Mouse (Mus musculus) cerebellum, postnatal 10 days (tissue): ENCODE results near the gene Arhgdib.

ENCODE experiments used
- DNase-seq, 2 experiments: peaks; one replicate each; pipeline ENCODE4 v3.0.0; 2021; ENCODE audit warnings: mixed read lengths in 2 of 2

The Arhgdib gene

GRCm38 (mm10) chr6:136883431-136883915 lies 58.2 kb downstream of the Arhgdib start:
- DNase-seq: peak in 1 of 2 experiments; percentile 9

GRCm38 (mm10) chr6:136881678-136882077 lies 60.0 kb downstream of the Arhgdib start:
- no peak for DNase-seq

GRCm38 (mm10) chr6:136875670-136876069 lies 66.0 kb downstream of the Arhgdib start, which contains the start of gene Mgp:
TSS of gene Mgp (minus strand) at chr6:136875823.
- DNase-seq: peak; percentile 22 to 35

GRCm38 (mm10) chr6:136874599-136874998 lies 67.1 kb downstream of the Arhgdib start:
- peak; percentile 43 to 44 for DNase-seq
